Mouse (Mus musculus): ENCODE measurements around the gene Olfr235. TPM values are rescaled to one million over a fixed set of nuclear protein-coding genes. Genes with fewer than 3 reads are reported as not detected.
"Not testable (repeated sequence)": the region's sequence is repeated elsewhere in the genome, so short reads cannot be mapped to it uniquely, and the experiment has no call there.

Gene Olfr235
- polyA plus RNA-seq (2015; fragmentation: Nextera tagmentation; extraction: Ambion mirVana) = not detected in 2 replicates

- Histone ChIP-seq H3K27me3 (replicated peaks) (no peaks in the 10 kb centered on the region), H3K36me3 (no peaks in the 10 kb centered on the region), H3K9me3 (no peaks in the 10 kb centered on the region), H3K4me2 (replicated peaks) (no peak within 1 kb of the TSS), H3K4me3 (replicated peaks) (no peak within 1 kb of the TSS), H3K27ac (no peak within 1 kb of the TSS), H3K4me1 (replicated peaks) (no peaks in the 10 kb centered on the region), H3K9ac (no peak within 1 kb of the TSS)
- 61% methylated on average over 1 of the region's 1 CpGs for WGBS
- no peak for ATAC-seq
These were observed at the start of gene Olfr235 for GRCm38 (mm10) chr19:12260732-12261131. Olfr235 (plus strand) TSS chr19:12261032.

DNA sequence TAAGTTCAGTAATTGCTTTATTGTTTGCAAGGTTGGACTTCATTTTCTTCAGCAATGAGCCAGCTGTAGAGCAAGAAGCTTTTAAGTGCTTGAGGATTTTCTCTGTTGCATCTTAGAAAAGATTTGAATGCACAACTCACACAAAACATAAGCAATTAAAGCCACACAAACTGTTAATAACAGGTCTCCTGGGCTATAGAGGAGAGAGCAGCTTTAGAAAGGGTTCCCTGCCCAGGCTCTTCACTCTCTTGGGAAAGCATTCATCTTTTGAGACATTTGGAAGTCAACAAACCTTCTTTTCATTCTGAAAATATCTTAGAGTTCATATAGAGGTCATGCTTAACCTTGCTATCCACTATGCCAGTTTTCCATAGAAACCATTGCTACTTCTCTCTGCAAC is 28.3 kb upstream of the Olfr235 start, which contains the start of gene Olfr1432:
Gene Olfr1432 (minus strand): TSS at position 101 of the 400 bp plus-strand sequence.
- H3K36me3 ChIP-seq; H3K4me1 ChIP-seq (replicated peaks); H3K4me2 ChIP-seq (replicated peaks); H3K9me3 ChIP-seq; ATAC-seq; H3K4me3 ChIP-seq (replicated peaks); H3K27me3 ChIP-seq (replicated peaks); H3K27ac ChIP-seq; H3K9ac ChIP-seq: not testable (repeated sequence)

- Histone ChIP-seq H3K9ac (no peak within 1 kb of the TSS), H3K27me3 (replicated peaks) (no peaks in the 10 kb centered on the region), H3K4me2 (replicated peaks) (no peak within 1 kb of the TSS), H3K4me1 (replicated peaks) (no peaks in the 10 kb centered on the region), H3K27ac (no peak within 1 kb of the TSS), H3K4me3 (replicated peaks) (no peak within 1 kb of the TSS), H3K36me3 (no peaks in the 10 kb centered on the region), H3K9me3 (no peaks in the 10 kb centered on the region)
- 83% methylated on average over 1 of the region's 1 CpGs for WGBS
- no peak for ATAC-seq
These were observed 19.3 kb upstream of the Olfr235 start, which contains the start of gene Olfr262 for GRCm38 (mm10) chr19:12241559-12241958. Olfr262 (minus strand) TSS chr19:12241659.

- Histone ChIP-seq H3K4me1 (replicated peaks) (no peaks in the 10 kb centered on the region), H3K4me3 (replicated peaks) (no peak within 1 kb of the TSS), H3K9ac (no peak within 1 kb of the TSS), H3K9me3 (no peaks in the 10 kb centered on the region), H3K36me3 (no peaks in the 10 kb centered on the region), H3K4me2 (replicated peaks) (no peak within 1 kb of the TSS), H3K27me3 (replicated peaks) (no peaks in the 10 kb centered on the region), H3K27ac (no peak within 1 kb of the TSS)
- no peak for ATAC-seq
- WGBS = 64% methylated on average over 2 of the region's 2 CpGs
These were observed 18.7 kb downstream of the Olfr235 start, which contains the start of gene Olfr1434 for GRCm38 (mm10) chr19:12279554-12279953. Olfr1434 (plus strand) TSS chr19:12279854.

- no peak overlapping the region for H3K4me2 ChIP-seq (replicated peaks)
- H3K36me3 ChIP-seq = no peaks in the 10 kb centered on the region
- no peak for ATAC-seq
- no peak overlapping the region for H3K4me3 ChIP-seq (replicated peaks)
- H3K27me3 ChIP-seq (replicated peaks) = no peaks in the 10 kb centered on the region
- H3K9me3 ChIP-seq = no peaks in the 10 kb centered on the region
- H3K27ac ChIP-seq = no peak overlapping the region
- H3K9ac ChIP-seq = no peak overlapping the region
- no peaks in the 10 kb centered on the region for H3K4me1 ChIP-seq (replicated peaks)
These were observed 32.1 kb downstream of the Olfr235 start for GRCm38 (mm10) chr19:12292979-12293378.

DNA sequence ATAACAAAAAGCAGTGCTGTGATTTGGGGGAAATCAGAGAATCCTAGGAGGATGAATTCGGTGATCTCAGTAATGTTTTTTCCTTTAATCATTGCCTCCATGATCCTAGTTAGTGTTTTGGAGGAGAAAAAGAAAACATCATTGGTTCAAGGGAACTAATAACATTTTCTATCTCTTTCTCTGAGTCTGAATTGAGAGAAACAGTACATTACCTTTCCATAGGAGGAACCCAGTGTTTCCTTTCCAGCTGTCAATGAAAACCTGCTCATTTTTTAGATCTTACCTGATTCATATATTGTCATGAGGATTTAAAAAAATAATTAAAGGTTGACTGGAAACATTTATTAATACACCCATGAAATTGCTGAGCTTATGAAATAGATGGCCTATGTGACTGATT is 38.2 kb downstream of the Olfr235 start, which contains the start of gene Olfr1436:
Gene Olfr1436 (minus strand): TSS at position 101 of the 400 bp plus-strand sequence.
- 78% methylated on average over 1 of the region's 1 CpGs for WGBS
- H3K4me2 ChIP-seq (replicated peaks); H3K27me3 ChIP-seq (replicated peaks): not testable (repeated sequence)

More for the DNA sequence above, 38.2 kb downstream of the Olfr235 start, which contains the start of gene Olfr1436:
- not testable (repeated sequence) for H3K4me3 ChIP-seq (replicated peaks); H3K27ac ChIP-seq; ATAC-seq; H3K4me1 ChIP-seq (replicated peaks); H3K9me3 ChIP-seq; H3K36me3 ChIP-seq; H3K9ac ChIP-seq

Other genes starting within 250 kb of the Olfr235 start
- not detected in 2 replicates for gene Olfr1423, start 219.7 kb upstream of the Olfr235 start, polyA plus RNA-seq (2015; fragmentation: Nextera tagmentation; extraction: Ambion mirVana)
- not detected in 2 replicates for gene Olfr1424, start 198.3 kb upstream of the Olfr235 start, polyA plus RNA-seq (2015; fragmentation: Nextera tagmentation; extraction: Ambion mirVana)
- gene Olfr1425, start 183.3 kb upstream of the Olfr235 start, polyA plus RNA-seq (2015; fragmentation: Nextera tagmentation; extraction: Ambion mirVana) = not detected in 2 replicates
- not detected in 2 replicates for gene Olfr1426, start 169.0 kb upstream of the Olfr235 start, polyA plus RNA-seq (2015; fragmentation: Nextera tagmentation; extraction: Ambion mirVana)
- not detected in 2 replicates for gene Olfr1427, start 157.7 kb upstream of the Olfr235 start, polyA plus RNA-seq (2015; fragmentation: Nextera tagmentation; extraction: Ambion mirVana)
- not detected in 2 replicates for gene Olfr1428, start 145.1 kb upstream of the Olfr235 start, polyA plus RNA-seq (2015; fragmentation: Nextera tagmentation; extraction: Ambion mirVana)
- not detected in 2 replicates for gene Olfr76, start 137.8 kb upstream of the Olfr235 start, polyA plus RNA-seq (2015; fragmentation: Nextera tagmentation; extraction: Ambion mirVana)
- gene Olfr1555-ps1, start 90.9 kb upstream of the Olfr235 start, polyA plus RNA-seq (2015; fragmentation: Nextera tagmentation; extraction: Ambion mirVana) = not detected in 2 replicates
- not detected in 2 replicates for gene Olfr1431, start 60.4 kb upstream of the Olfr235 start, polyA plus RNA-seq (2015; fragmentation: Nextera tagmentation; extraction: Ambion mirVana)
- gene Olfr1432, start 28.4 kb upstream of the Olfr235 start, polyA plus RNA-seq (2015; fragmentation: Nextera tagmentation; extraction: Ambion mirVana) = not detected in 2 replicates
- not detected in 2 replicates for gene Olfr262, start 19.4 kb upstream of the Olfr235 start, polyA plus RNA-seq (2015; fragmentation: Nextera tagmentation; extraction: Ambion mirVana)
- gene Olfr1434, start 18.8 kb downstream of the Olfr235 start, polyA plus RNA-seq (2015; fragmentation: Nextera tagmentation; extraction: Ambion mirVana) = not detected in 2 replicates
- gene Olfr1436, start 38.1 kb downstream of the Olfr235 start, polyA plus RNA-seq (2015; fragmentation: Nextera tagmentation; extraction: Ambion mirVana) = not detected in 2 replicates
- gene Olfr1437, start 64.1 kb downstream of the Olfr235 start, polyA plus RNA-seq (2015; fragmentation: Nextera tagmentation; extraction: Ambion mirVana) = not detected in 2 replicates
- not detected in 2 replicates for gene Olfr1438-ps1, start 74.9 kb downstream of the Olfr235 start, polyA plus RNA-seq (2015; fragmentation: Nextera tagmentation; extraction: Ambion mirVana)
- not detected in 2 replicates for gene Olfr1440, start 126.2 kb downstream of the Olfr235 start, polyA plus RNA-seq (2015; fragmentation: Nextera tagmentation; extraction: Ambion mirVana)
- not detected in 2 replicates for gene Olfr1441, start 156.4 kb downstream of the Olfr235 start, polyA plus RNA-seq (2015; fragmentation: Nextera tagmentation; extraction: Ambion mirVana)
- gene Pfpl, start 166.9 kb downstream of the Olfr235 start, polyA plus RNA-seq (2015; fragmentation: Nextera tagmentation; extraction: Ambion mirVana) = not detected in 2 replicates
- gene Mpeg1, start 199.7 kb downstream of the Olfr235 start, polyA plus RNA-seq (2015; fragmentation: Nextera tagmentation; extraction: Ambion mirVana) = 0.88 and 0.98 TPM in 2 replicates
- 15.0 and 15.5 TPM in 2 replicates for gene Dtx4, start 240.4 kb downstream of the Olfr235 start, polyA plus RNA-seq (2015; fragmentation: Nextera tagmentation; extraction: Ambion mirVana)